Mouse (Mus musculus) heart, embryonic 15.5 days (tissue): ENCODE results near the gene Txk. TPM values are rescaled to one million over a fixed set of nuclear protein-coding genes. Genes with fewer than 3 reads are reported as not detected.
A peak's percentile ranks its signal among the peaks of the same experiment; 100 is the strongest.

Experiments
- ATAC-seq: fragments of 200-750 bp; cut with Nextera tagmentation; replicated peaks from 2 replicates; pipeline ENCODE4 v1.8.0; 2017; ENCODE audit warnings: low read depth, moderate TSS enrichment; ENCODE audit not compliant: insufficient number of reproducible peaks, insufficient read depth, low FRiP score
- H3K27ac ChIP-seq: fragments of 300-500 bp; sonication (generic); 2 replicates; pipeline ENCODE4 v1.5.1; 2015; ENCODE audit warnings: mild to moderate bottlenecking, inconsistent platforms
- H3K27me3 ChIP-seq: fragments of 300-500 bp; sonication (generic); 2 replicates; pipeline ENCODE4 v1.6.1; 2015; ENCODE audit warnings: inconsistent platforms
- H3K36me3 ChIP-seq: fragments of 300-500 bp; sonication (generic); 2 replicates; pipeline ENCODE4 v1.6.1; 2015; ENCODE audit warnings: mild to moderate bottlenecking, inconsistent platforms
- H3K4me1 ChIP-seq: fragments of 300-500 bp; sonication (generic); replicated peaks from 2 replicates; pipeline ENCODE4 v1.6.1; 2015; ENCODE audit warnings: inconsistent platforms
- H3K4me2 ChIP-seq: fragments of 300-500 bp; sonication (generic); 2 replicates; pipeline ENCODE4 v1.6.1; 2015; ENCODE audit warnings: inconsistent platforms, mild to moderate bottlenecking, moderate library complexity
- H3K4me3 ChIP-seq: fragments of 300-500 bp; sonication (generic); 2 replicates; pipeline ENCODE4 v1.5.1; 2015; ENCODE audit warnings: mild to moderate bottlenecking, inconsistent platforms
- H3K9ac ChIP-seq: fragments of 300-500 bp; sonication (generic); 2 replicates; pipeline ENCODE4 v1.6.1; 2015; ENCODE audit warnings: mild to moderate bottlenecking, inconsistent platforms
- H3K9me3 ChIP-seq: fragments of 300-500 bp; sonication (generic); replicated peaks from 2 replicates; pipeline ENCODE4 v1.6.1; 2016; ENCODE audit warnings: inconsistent platforms
- WGBS: fragments of 180-500 bp; shearing (Covaris S2); methylation state at CpG from one replicate; pipeline ENCODE4 v1.1.7; 2015; ENCODE audit warnings: mixed read lengths; 5-methylcytosine and 5-hydroxymethylcytosine counted together
- polyA plus RNA-seq: library from polyadenylated mRNA; unstranded; fragments of >200 nt; fragmentation: Nextera tagmentation; extraction: Ambion mirVana; gene quantifications from 2 replicates; pipeline ENCODE4 v1.2.1, GENCODE M21; 2015

Txk gene
- 0.21 and 2.0 TPM in 2 replicates for polyA plus RNA-seq

- 73% methylated on average over 5 of the region's 5 CpGs for WGBS
- no peak within 1 kb of the TSS for H3K4me3 ChIP-seq
Observed at GRCm38 (mm10) chr5:72752585-72752984, at the start of gene Txk. Gene Txk, minus strand, starts transcription at chr5:72752777.

GRCm38 (mm10) chr5:72798563-72798962 lies 46.0 kb upstream of the Txk start:
- H3K4me1 ChIP-seq: peaks cover 29% of the 10 kb centered on the region
- H3K27ac ChIP-seq: no peak overlapping the region
- no peak overlapping the region for H3K4me3 ChIP-seq
- 83% methylated on average over 4 of the region's 4 CpGs for WGBS
- no peak for ATAC-seq
- no peak overlapping the region for H3K9ac ChIP-seq
- H3K4me2 ChIP-seq: no peak overlapping the region
- H3K27me3 ChIP-seq: no peaks in the 10 kb centered on the region
- H3K9me3 ChIP-seq: no peaks in the 10 kb centered on the region
- no peaks in the 10 kb centered on the region for H3K36me3 ChIP-seq

More at GRCm38 (mm10) chr5:72752585-72752984, at the start of gene Txk:
- no peak within 1 kb of the TSS for H3K9ac ChIP-seq
- no peak for ATAC-seq
- no peaks in the 10 kb centered on the region for H3K27me3 ChIP-seq
- H3K36me3 ChIP-seq: peaks cover 6% of the 10 kb centered on the region; the same call in 1 of the 2 replicates
- H3K4me2 ChIP-seq: no peak within 1 kb of the TSS
- H3K4me1 ChIP-seq: peaks cover 4% of the 10 kb centered on the region; the same call in 1 of the 2 replicates
- H3K9me3 ChIP-seq: no peaks in the 10 kb centered on the region
- H3K27ac ChIP-seq: no peak within 1 kb of the TSS

GRCm38 (mm10) chr5:72796186-72796613 lies 43.6 kb upstream of the Txk start:
- 21% methylated on average over 14 of the region's 14 CpGs for WGBS
- Histone ChIP-seq H3K9me3 (no peaks in the 10 kb centered on the region), H3K36me3 (no peaks in the 10 kb centered on the region), H3K27me3 (no peaks in the 10 kb centered on the region), H3K4me1 (peaks cover 24% of the 10 kb centered on the region), H3K4me3 (peak overlapping the region; percentile 43), H3K9ac (peak overlapping the region; percentile 32; the same call in 1 of the 2 replicates), H3K4me2 (peak overlapping the region; percentile 65), H3K27ac (peak overlapping the region; percentile 72)
- 0 out of 2 replicates have a peak, but pooled peaks have one; percentile 38 for ATAC-seq

GRCm38 (mm10) chr5:72793309-72793850 lies 40.8 kb upstream of the Txk start:
- 81% methylated on average over 3 of the region's 3 CpGs for WGBS
- no peak overlapping the region for H3K4me2 ChIP-seq
- no peaks in the 10 kb centered on the region for H3K9me3 ChIP-seq
- H3K4me3 ChIP-seq: no peak overlapping the region
- H3K9ac ChIP-seq: no peak overlapping the region
- no peaks in the 10 kb centered on the region for H3K27me3 ChIP-seq
- no peak overlapping the region for H3K27ac ChIP-seq
- H3K36me3 ChIP-seq: no peaks in the 10 kb centered on the region
- no peak for ATAC-seq
- peaks cover 17% of the 10 kb centered on the region for H3K4me1 ChIP-seq

- H3K9ac ChIP-seq: no peak overlapping the region
- no peak overlapping the region for H3K27ac ChIP-seq
- no peak overlapping the region for H3K4me3 ChIP-seq
- no peak for ATAC-seq
- no peaks in the 10 kb centered on the region for H3K9me3 ChIP-seq
- no peaks in the 10 kb centered on the region for H3K36me3 ChIP-seq
- peaks cover 16% of the 10 kb centered on the region for H3K4me1 ChIP-seq
- H3K4me2 ChIP-seq: no peak overlapping the region
- 12% methylated on average over 6 of the region's 6 CpGs for WGBS
- H3K27me3 ChIP-seq: no peaks in the 10 kb centered on the region
Observed at GRCm38 (mm10) chr5:72791789-72792188, 39.2 kb upstream of the Txk start.

- 60% methylated on average over 4 of the region's 4 CpGs for WGBS
- no peak for ATAC-seq
- H3K4me1 ChIP-seq: peaks cover 12% of the 10 kb centered on the region
Observed at GRCm38 (mm10) chr5:72791386-72791785, 38.8 kb upstream of the Txk start.

GRCm38 (mm10) chr5:72785451-72785850 lies 32.9 kb upstream of the Txk start:
- H3K36me3 ChIP-seq: no peaks in the 10 kb centered on the region
- 65% methylated on average over 4 of the region's 4 CpGs for WGBS
- no peak overlapping the region for H3K4me2 ChIP-seq
- no peak overlapping the region for H3K9ac ChIP-seq
- ATAC-seq: no peak
- no peaks in the 10 kb centered on the region for H3K9me3 ChIP-seq
- no peak overlapping the region for H3K27ac ChIP-seq
- H3K4me1 ChIP-seq: peaks cover 15% of the 10 kb centered on the region
- H3K4me3 ChIP-seq: no peak overlapping the region
- H3K27me3 ChIP-seq: no peaks in the 10 kb centered on the region

More at GRCm38 (mm10) chr5:72791386-72791785, 38.8 kb upstream of the Txk start:
- H3K36me3 ChIP-seq: no peaks in the 10 kb centered on the region
- H3K27me3 ChIP-seq: no peaks in the 10 kb centered on the region
- no peak overlapping the region; the same call in 1 of the 2 replicates for H3K9ac ChIP-seq
- H3K9me3 ChIP-seq: no peaks in the 10 kb centered on the region
- H3K27ac ChIP-seq: no peak overlapping the region
- no peak overlapping the region for H3K4me3 ChIP-seq
- no peak overlapping the region for H3K4me2 ChIP-seq

- Histone ChIP-seq H3K9me3 (no peaks in the 10 kb centered on the region), H3K4me3 (no peak overlapping the region), H3K27ac (no peak overlapping the region), H3K27me3 (no peaks in the 10 kb centered on the region), H3K36me3 (no peaks in the 10 kb centered on the region), H3K4me1 (peaks cover 15% of the 10 kb centered on the region), H3K4me2 (no peak overlapping the region), H3K9ac (no peak overlapping the region)
- ATAC-seq: no peak
- 74% methylated on average over 3 of the region's 3 CpGs for WGBS
Observed at GRCm38 (mm10) chr5:72784719-72785118, 32.1 kb upstream of the Txk start.

- Histone ChIP-seq H3K4me2 (no peak overlapping the region), H3K36me3 (no peaks in the 10 kb centered on the region), H3K9ac (no peak overlapping the region), H3K9me3 (no peaks in the 10 kb centered on the region), H3K27ac (no peak overlapping the region), H3K4me1 (peaks cover 15% of the 10 kb centered on the region), H3K27me3 (no peaks in the 10 kb centered on the region), H3K4me3 (no peak overlapping the region)
- ATAC-seq: no peak
- 66% methylated on average over 8 of the region's 8 CpGs for WGBS
Observed at GRCm38 (mm10) chr5:72783957-72784356, 31.4 kb upstream of the Txk start.

- H3K4me3 ChIP-seq: no peak overlapping the region
- ATAC-seq: no peak
- no peak overlapping the region for H3K27ac ChIP-seq
- H3K4me2 ChIP-seq: no peak overlapping the region
- no peaks in the 10 kb centered on the region for H3K9me3 ChIP-seq
- peaks cover 15% of the 10 kb centered on the region for H3K4me1 ChIP-seq
- no peak overlapping the region for H3K9ac ChIP-seq
- H3K36me3 ChIP-seq: no peaks in the 10 kb centered on the region
- 69% methylated on average over 7 of the region's 7 CpGs for WGBS
- no peaks in the 10 kb centered on the region for H3K27me3 ChIP-seq
Observed at GRCm38 (mm10) chr5:72783123-72783522, 30.5 kb upstream of the Txk start.

- ATAC-seq: no peak
- H3K4me2 ChIP-seq: no peak overlapping the region
- 66% methylated on average over 11 of the region's 11 CpGs for WGBS
- H3K9ac ChIP-seq: no peak overlapping the region
- H3K27ac ChIP-seq: no peak overlapping the region
- H3K36me3 ChIP-seq: no peaks in the 10 kb centered on the region
- no peaks in the 10 kb centered on the region for H3K9me3 ChIP-seq
- H3K27me3 ChIP-seq: no peaks in the 10 kb centered on the region
- no peak overlapping the region for H3K4me3 ChIP-seq
- H3K4me1 ChIP-seq: peaks cover 15% of the 10 kb centered on the region
Observed at GRCm38 (mm10) chr5:72781776-72782175, 29.2 kb upstream of the Txk start.

GRCm38 (mm10) chr5:72776595-72776994 lies 24.0 kb upstream of the Txk start:
- WGBS: 92% methylated on average over 2 of the region's 2 CpGs
- ATAC-seq: no peak

More at GRCm38 (mm10) chr5:72776595-72776994, 24.0 kb upstream of the Txk start:
- Histone ChIP-seq H3K4me3 (no peak overlapping the region), H3K36me3 (no peaks in the 10 kb centered on the region), H3K9me3 (no peaks in the 10 kb centered on the region), H3K27ac (no peak overlapping the region), H3K4me1 (peaks cover under 1% of the 10 kb centered on the region), H3K4me2 (no peak overlapping the region), H3K9ac (no peak overlapping the region), H3K27me3 (no peaks in the 10 kb centered on the region)
